Mouse (Mus musculus) embryonic facial prominence, embryonic 13.5 days (tissue): ENCODE measurements around the gene Zfp708. TPM values are rescaled to one million over a fixed set of nuclear protein-coding genes. Genes with fewer than 3 reads are reported as not detected.

ENCODE experiments used
- ATAC-seq: fragments of 200-750 bp; cut with Nextera tagmentation; 2 replicates; pipeline ENCODE4 v1.8.0; 2017; ENCODE audit warnings: low read depth; ENCODE audit not compliant: insufficient number of reproducible peaks, insufficient read depth, low FRiP score, low TSS enrichment
- H3K27ac ChIP-seq: fragments of 300-500 bp; sonication (generic); 2 replicates; pipeline ENCODE4 v1.5.1; 2015; ENCODE audit warnings: moderate library complexity, mild to moderate bottlenecking, inconsistent platforms
- H3K27me3 ChIP-seq: fragments of 300-500 bp; sonication (generic); 2 replicates; pipeline ENCODE4 v1.6.1; 2015; ENCODE audit warnings: mild to moderate bottlenecking, inconsistent platforms
- H3K36me3 ChIP-seq: fragments of 300-500 bp; sonication (generic); 2 replicates; pipeline ENCODE4 v1.6.1; 2015; ENCODE audit warnings: mild to moderate bottlenecking, inconsistent platforms
- H3K4me1 ChIP-seq: fragments of 300-500 bp; sonication (generic); 2 replicates; pipeline ENCODE4 v1.6.1; 2015; ENCODE audit warnings: inconsistent platforms
- H3K4me2 ChIP-seq: fragments of 300-500 bp; sonication (generic); 2 replicates; pipeline ENCODE4 v1.6.1; 2015; ENCODE audit warnings: moderate library complexity, mild to moderate bottlenecking, inconsistent platforms
- H3K4me3 ChIP-seq: fragments of 300-500 bp; sonication (generic); 2 replicates; pipeline ENCODE4 v1.5.1; 2015; ENCODE audit warnings: mild to moderate bottlenecking, inconsistent platforms
- H3K9ac ChIP-seq: fragments of 300-500 bp; sonication (generic); 2 replicates; pipeline ENCODE4 v1.6.1; 2015; ENCODE audit warnings: mild to moderate bottlenecking, inconsistent platforms
- H3K9me3 ChIP-seq: fragments of 300-500 bp; sonication (generic); 2 replicates; pipeline ENCODE4 v1.6.1; 2016; ENCODE audit warnings: inconsistent platforms
- WGBS: fragments of 180-500 bp; shearing (Covaris S2); methylation state at CpG from one replicate; pipeline ENCODE4 v1.1.7; 2015; ENCODE audit warnings: mixed read lengths; 5-methylcytosine and 5-hydroxymethylcytosine counted together
- polyA plus RNA-seq: library from polyadenylated mRNA; unstranded; fragments of >200 nt; fragmentation: Nextera tagmentation; extraction: Ambion mirVana; gene quantifications from 2 replicates; pipeline ENCODE4 v1.2.1, GENCODE M21; 2015

Gene Zfp708
- polyA plus RNA-seq, 1 experiment from 2014 or later = 8.5 TPM

DNA sequence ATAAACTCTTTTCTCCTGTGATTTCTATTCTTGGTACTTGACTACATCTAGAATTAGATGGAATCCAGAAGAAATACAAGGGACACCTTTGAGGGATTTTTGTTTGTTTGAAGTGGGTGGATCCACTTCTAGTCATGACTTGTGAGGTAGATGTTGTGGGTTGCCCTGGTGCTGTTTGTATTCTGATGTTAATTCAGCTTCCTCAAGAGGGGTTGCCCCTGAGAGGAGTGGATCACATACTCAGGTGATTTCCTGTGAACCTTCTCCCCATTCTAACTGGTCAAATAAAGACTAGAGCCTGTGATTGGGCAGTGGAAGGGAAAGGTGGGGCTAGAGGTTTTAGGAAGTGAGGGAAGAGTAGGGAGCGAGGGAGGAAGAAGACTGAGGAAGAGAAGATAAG lies 15.8 kb downstream of the Zfp708 start:
- H3K4me3 ChIP-seq = peak overlapping the region; percentile 67
- H3K27ac ChIP-seq = peak overlapping the region; percentile 91
- peak overlapping the region; percentile 81 for H3K9ac ChIP-seq
- WGBS = 68% methylated on average over 1 of the region's 1 CpGs
- no peak for ATAC-seq
- no peaks in the 10 kb centered on the region for H3K27me3 ChIP-seq
- H3K4me2 ChIP-seq = peak overlapping the region; percentile 65
- H3K4me1 ChIP-seq = peaks cover 8% of the 10 kb centered on the region; the same call in 1 of the 2 replicates
- H3K9me3 ChIP-seq = peaks cover 6% of the 10 kb centered on the region
- peaks cover 21% of the 10 kb centered on the region for H3K36me3 ChIP-seq

GRCm38 (mm10) chr13:67081142-67081713 lies 16.5 kb downstream of the Zfp708 start:
- Histone ChIP-seq H3K9ac (peak overlapping the region; percentile 81), H3K27ac (peak overlapping the region; percentile 91), H3K4me2 (peak overlapping the region; percentile 65), H3K36me3 (peaks cover 26% of the 10 kb centered on the region), H3K4me1 (peaks cover 8% of the 10 kb centered on the region; the same call in 1 of the 2 replicates), H3K9me3 (peaks cover 11% of the 10 kb centered on the region), H3K27me3 (no peaks in the 10 kb centered on the region), H3K4me3 (peak overlapping the region; percentile 67)
- WGBS = under 1% methylated on average over 24 of the region's 24 CpGs
- ATAC-seq = peak; percentile 96

DNA sequence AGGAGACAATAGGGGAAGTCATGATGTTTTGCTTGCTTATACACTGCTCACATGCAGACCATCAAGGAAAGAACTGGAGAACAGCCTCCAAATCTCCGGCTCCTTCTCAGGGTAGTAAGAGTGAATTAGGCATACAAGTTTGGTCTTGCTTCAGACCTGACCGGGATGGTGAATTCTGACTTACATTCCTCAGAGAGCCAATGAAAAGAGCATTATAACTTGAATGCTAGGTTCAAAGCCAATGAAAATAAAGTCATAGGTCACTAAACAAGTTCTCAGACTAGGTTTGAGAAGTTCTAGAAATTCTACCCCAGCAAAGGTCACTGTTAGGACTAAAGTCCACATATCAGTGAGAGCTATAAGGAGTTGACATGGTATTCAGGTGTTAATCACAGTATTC lies 20.5 kb downstream of the Zfp708 start:
- H3K9ac ChIP-seq = no peak overlapping the region
- no peak overlapping the region for H3K27ac ChIP-seq
- H3K9me3 ChIP-seq = peaks cover 28% of the 10 kb centered on the region
- 98% methylated on average over 2 of the region's 2 CpGs for WGBS
- ATAC-seq = no peak
- H3K4me2 ChIP-seq = no peak overlapping the region
- H3K36me3 ChIP-seq = peaks cover 58% of the 10 kb centered on the region
- no peaks in the 10 kb centered on the region for H3K27me3 ChIP-seq
- H3K4me1 ChIP-seq = peaks cover 8% of the 10 kb centered on the region; the same call in 1 of the 2 replicates
- no peak overlapping the region for H3K4me3 ChIP-seq

DNA sequence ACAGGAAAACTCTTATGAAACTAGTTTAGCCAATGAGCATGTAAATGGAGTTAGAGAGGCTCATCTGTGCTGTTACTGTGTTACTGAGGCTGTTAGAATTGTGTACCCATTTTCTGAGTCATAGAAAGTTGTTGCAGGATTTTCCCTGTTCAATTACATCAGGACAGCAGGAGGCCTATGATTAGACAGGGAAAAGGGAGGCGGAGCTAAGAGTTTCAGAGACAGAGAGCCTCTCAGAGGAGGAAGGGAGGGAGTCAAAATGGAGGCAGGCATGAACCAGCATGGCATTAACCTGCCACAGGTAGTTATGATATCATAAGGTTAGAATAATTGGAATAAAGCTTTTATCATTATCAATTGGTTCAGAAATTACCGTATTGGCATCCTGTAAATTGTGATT lies 25.0 kb downstream of the Zfp708 start:
- peaks cover 75% of the 10 kb centered on the region for H3K36me3 ChIP-seq
- WGBS = 94% methylated on average over 2 of the region's 2 CpGs
- no peaks in the 10 kb centered on the region for H3K4me1 ChIP-seq
- no peaks in the 10 kb centered on the region for H3K27me3 ChIP-seq
- no peak overlapping the region for H3K4me3 ChIP-seq
- H3K9ac ChIP-seq = no peak overlapping the region
- no peak for ATAC-seq
- H3K4me2 ChIP-seq = no peak overlapping the region
- no peak overlapping the region for H3K27ac ChIP-seq
- H3K9me3 ChIP-seq = peaks cover 58% of the 10 kb centered on the region

GRCm38 (mm10) chr13:67065386-67065785 lies 32.4 kb downstream of the Zfp708 start:
- Histone ChIP-seq H3K9me3 (peaks cover 27% of the 10 kb centered on the region), H3K27ac (no peak overlapping the region), H3K27me3 (no peaks in the 10 kb centered on the region), H3K4me2 (no peak overlapping the region), H3K36me3 (peaks cover 29% of the 10 kb centered on the region), H3K4me3 (no peak overlapping the region), H3K4me1 (no peaks in the 10 kb centered on the region), H3K9ac (no peak overlapping the region)
- ATAC-seq = no peak
- 79% methylated on average over 8 of the region's 8 CpGs for WGBS

GRCm38 (mm10) chr13:67062427-67062826 lies 35.3 kb downstream of the Zfp708 start:
- H3K9ac ChIP-seq = no peak overlapping the region
- H3K36me3 ChIP-seq = peaks cover 5% of the 10 kb centered on the region; the same call in 1 of the 2 replicates
- no peak overlapping the region for H3K4me2 ChIP-seq
- no peak overlapping the region for H3K4me3 ChIP-seq
- peaks cover 4% of the 10 kb centered on the region; the same call in 1 of the 2 replicates for H3K4me1 ChIP-seq
- no peaks in the 10 kb centered on the region for H3K27me3 ChIP-seq
- no peak for ATAC-seq
- peaks cover 4% of the 10 kb centered on the region for H3K9me3 ChIP-seq
- 57% methylated on average over 7 of the region's 7 CpGs for WGBS
- H3K27ac ChIP-seq = no peak overlapping the region

GRCm38 (mm10) chr13:67060786-67061358 lies 36.9 kb downstream of the Zfp708 start, which contains the start of gene Zfp712:
Gene Zfp712, minus strand, starts transcription at chr13:67061170.
- Histone ChIP-seq H3K4me2 (peak within 1 kb of the TSS; percentile 79), H3K27ac (peak within 1 kb of the TSS; percentile 91), H3K27me3 (no peaks in the 10 kb centered on the region), H3K9ac (peak within 1 kb of the TSS; percentile 83), H3K4me1 (peaks cover 4% of the 10 kb centered on the region; the same call in 1 of the 2 replicates), H3K9me3 (no peaks in the 10 kb centered on the region), H3K4me3 (peak within 1 kb of the TSS; percentile 71), H3K36me3 (no peaks in the 10 kb centered on the region)
- WGBS = under 1% methylated on average over 27 of the region's 27 CpGs
- peak; percentile 92 for ATAC-seq

- ATAC-seq = peak; percentile 20; the same call in 1 of the 2 replicates
- H3K4me2 ChIP-seq = peak overlapping the region; percentile 79
- WGBS = 3% methylated on average over 12 of the region's 12 CpGs
Observed at GRCm38 (mm10) chr13:67060161-67060785, 37.5 kb downstream of the Zfp708 start.

More at GRCm38 (mm10) chr13:67060161-67060785, 37.5 kb downstream of the Zfp708 start:
- H3K27ac ChIP-seq = peak overlapping the region; percentile 91
- H3K36me3 ChIP-seq = no peaks in the 10 kb centered on the region
- H3K9me3 ChIP-seq = no peaks in the 10 kb centered on the region
- peak overlapping the region; percentile 71 for H3K4me3 ChIP-seq
- peak overlapping the region; percentile 83 for H3K9ac ChIP-seq
- peaks cover 4% of the 10 kb centered on the region; the same call in 1 of the 2 replicates for H3K4me1 ChIP-seq
- no peaks in the 10 kb centered on the region for H3K27me3 ChIP-seq

Other genes with a start within 250 kb of the Zfp708 start
- gene Gm10767, start 193.1 kb downstream of the Zfp708 start, polyA plus RNA-seq = 1.3 and 1.5 TPM in 2 replicates
- 4.5 and 5.5 TPM in 2 replicates for gene Zfp712, start 36.8 kb downstream of the Zfp708 start, polyA plus RNA-seq
- gene Gm28557, start 10.6 kb upstream of the Zfp708 start, polyA plus RNA-seq = 2.3 and 3.3 TPM in 2 replicates
- 0.13 and 0.25 TPM in 2 replicates for gene Rslcan18, start 18.3 kb upstream of the Zfp708 start, polyA plus RNA-seq
- gene Zfp759, start 23.7 kb upstream of the Zfp708 start, polyA plus RNA-seq = 2.2 and 2.7 TPM in 2 replicates
- gene Rsl1, start 75.2 kb upstream of the Zfp708 start, polyA plus RNA-seq = 8.0 and 8.9 TPM in 2 replicates
- gene Zfp455, start 96.5 kb upstream of the Zfp708 start, polyA plus RNA-seq = 3.2 and 3.5 TPM in 2 replicates
- 1.9 and 2.1 TPM in 2 replicates for gene Zfp458, start 180.5 kb upstream of the Zfp708 start, polyA plus RNA-seq
- 0.41 and 1.1 TPM in 2 replicates for gene Zfp457, start 208.5 kb upstream of the Zfp708 start, polyA plus RNA-seq
- gene Zfp595, start 234.6 kb upstream of the Zfp708 start, polyA plus RNA-seq = 1.7 and 2.5 TPM in 2 replicates